Mouse (Mus musculus): ENCODE measurements at regions not wholly inside any gene's neighbourhood (a gene's known extent, or its start where the extent isn't known, plus 50 kb on each side); places are given as distances from the start of the nearest gene placed in this dataset.
A peak's percentile ranks its signal among the peaks of the same experiment; 100 is the strongest.

- no peak for DNase-seq (ENCODE audit: low spot score in 2 of 2)
Measured at GRCm38 (mm10) chr1:155472112-155472955, 55.1 kb upstream of the Xpr1 start.

- DNase-seq (ENCODE audit: low spot score in 2 of 2), result no peak
Measured at GRCm38 (mm10) chr1:155472956-155473646, 55.9 kb upstream of the Xpr1 start.

- no peak for DNase-seq (ENCODE audit: low spot score in 2 of 2)
Measured at GRCm38 (mm10) chr1:155474973-155475372, 57.8 kb upstream of the Xpr1 start.

DNA sequence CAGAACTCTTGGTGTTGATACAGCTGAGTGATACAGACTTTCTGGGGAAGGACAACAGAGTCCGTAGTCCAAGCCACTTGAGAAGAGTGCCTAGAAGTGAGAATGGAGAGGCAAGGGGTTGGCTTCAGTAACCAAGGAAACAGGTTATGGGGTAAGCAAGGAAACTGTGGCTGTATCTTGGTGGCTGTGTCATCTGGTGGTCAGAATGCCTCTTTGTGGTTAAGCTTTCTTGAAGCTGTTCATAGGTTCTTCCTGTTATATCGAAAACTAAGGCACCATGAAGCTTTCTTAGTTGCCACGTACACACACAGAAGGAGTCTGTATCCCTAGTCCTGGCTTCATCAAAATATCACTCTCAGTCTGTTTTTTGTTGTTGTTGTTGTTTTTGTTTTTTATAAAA, 59.0 kb upstream of the Xpr1 start:
- DNase-seq (ENCODE audit: low spot score in 2 of 2), result no peak

- no peak for DNase-seq (ENCODE audit: low spot score in 2 of 2)
Measured at GRCm38 (mm10) chr1:155482148-155482547, 64.9 kb upstream of the Xpr1 start.

DNA sequence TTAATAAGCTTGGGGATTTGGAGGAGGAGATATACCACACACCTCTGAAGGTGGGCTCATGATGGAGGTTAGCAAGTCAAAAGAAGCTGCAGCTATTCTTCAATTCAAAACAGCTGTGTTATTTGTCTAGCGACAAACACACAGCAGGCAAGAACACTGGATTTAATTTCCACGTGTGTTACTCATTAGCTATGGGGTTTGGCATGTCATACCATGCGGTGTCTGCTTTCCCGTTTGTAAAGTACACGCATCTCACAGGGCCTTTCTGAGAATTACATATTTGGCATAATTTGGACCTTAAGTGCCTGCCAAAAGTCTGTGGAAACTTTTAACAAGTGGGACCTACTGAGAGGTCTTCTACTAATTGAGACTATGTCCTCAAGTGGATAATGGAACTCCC, 65.5 kb upstream of the Xpr1 start:
- no peak for DNase-seq (ENCODE audit: low spot score in 2 of 2)

DNA sequence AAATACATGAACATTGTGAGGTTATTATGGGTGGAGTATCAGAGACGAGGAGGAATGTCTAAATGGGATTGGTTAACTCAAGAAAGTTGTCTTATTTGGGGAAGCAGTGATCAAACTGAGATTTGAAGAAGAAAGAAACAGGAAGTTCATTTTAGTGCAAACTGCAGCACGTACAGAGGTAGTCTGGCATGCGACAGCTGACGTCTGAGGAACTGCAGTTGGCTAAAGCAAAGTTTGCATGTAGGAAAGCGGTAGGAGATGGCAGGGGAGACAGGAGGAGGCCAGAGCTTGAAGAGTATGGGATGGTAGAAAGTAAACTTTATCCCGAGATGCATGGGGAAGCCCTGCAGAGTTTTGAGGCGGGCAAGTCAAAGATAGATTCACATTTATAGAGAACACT, 66.5 kb upstream of the Xpr1 start:
- DNase-seq (ENCODE audit: low spot score in 2 of 2), result no peak

- DNase-seq (ENCODE audit: low spot score in 2 of 2), result no peak
Measured at GRCm38 (mm10) chr1:155487796-155488195, 70.1 kb upstream of the Acbd6 start.

DNA sequence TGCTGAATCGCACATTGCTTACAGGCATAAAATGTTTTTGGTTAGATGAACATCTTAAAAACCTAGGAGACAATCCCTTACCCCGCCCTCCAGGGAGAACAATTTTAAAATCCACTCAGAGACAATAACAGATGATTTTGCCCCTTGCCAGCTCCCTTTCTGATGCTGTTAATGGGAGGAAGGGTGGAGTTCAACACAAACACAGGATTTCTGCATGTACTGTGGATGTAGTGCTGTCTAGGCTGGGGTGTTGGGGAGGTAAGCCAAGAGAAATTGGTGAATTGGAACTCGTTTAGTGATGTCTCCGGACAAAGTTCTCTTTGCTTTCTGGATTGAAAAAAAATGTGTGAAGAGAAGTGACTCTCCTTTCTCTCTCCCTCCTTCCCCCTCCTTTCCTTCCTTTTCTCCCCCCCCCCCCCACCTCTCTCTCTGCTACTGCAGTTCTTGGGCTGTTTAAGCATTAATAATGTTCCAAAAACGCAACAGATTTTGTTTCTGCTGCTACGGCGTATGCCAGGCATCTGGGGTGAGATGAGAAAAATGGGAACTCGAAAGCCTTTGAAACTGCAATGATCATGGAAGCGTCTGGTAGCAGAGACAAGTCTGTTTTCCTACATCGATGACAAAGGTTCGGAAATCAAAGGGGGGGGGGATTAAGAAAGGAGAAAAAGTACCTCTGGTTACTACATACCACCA, 68.8 kb upstream of the Acbd6 start:
- peak; percentile 53 to 61 for DNase-seq (ENCODE audit: low spot score in 2 of 2)

DNA sequence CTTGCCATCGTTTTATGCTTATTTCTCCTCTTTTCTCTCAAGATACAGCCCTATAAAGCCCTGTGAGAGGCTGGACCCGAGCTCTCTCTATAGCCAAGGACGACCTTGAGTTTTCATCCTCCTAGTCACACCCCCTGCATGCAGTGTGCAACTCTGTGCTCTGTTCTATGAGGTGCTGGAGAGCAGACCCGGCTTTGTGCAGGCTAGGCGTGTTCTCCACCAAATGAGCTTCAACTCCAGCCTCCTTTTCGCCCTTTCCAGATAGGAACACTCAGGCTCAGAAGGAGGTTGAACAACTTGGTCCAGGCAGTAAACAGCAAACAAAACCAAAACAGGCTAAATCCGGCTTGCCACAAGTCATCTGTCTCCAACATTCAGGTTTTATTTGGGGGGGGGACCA, 67.8 kb upstream of the Acbd6 start:
- DNase-seq (ENCODE audit: low spot score in 2 of 2), result no peak

DNA sequence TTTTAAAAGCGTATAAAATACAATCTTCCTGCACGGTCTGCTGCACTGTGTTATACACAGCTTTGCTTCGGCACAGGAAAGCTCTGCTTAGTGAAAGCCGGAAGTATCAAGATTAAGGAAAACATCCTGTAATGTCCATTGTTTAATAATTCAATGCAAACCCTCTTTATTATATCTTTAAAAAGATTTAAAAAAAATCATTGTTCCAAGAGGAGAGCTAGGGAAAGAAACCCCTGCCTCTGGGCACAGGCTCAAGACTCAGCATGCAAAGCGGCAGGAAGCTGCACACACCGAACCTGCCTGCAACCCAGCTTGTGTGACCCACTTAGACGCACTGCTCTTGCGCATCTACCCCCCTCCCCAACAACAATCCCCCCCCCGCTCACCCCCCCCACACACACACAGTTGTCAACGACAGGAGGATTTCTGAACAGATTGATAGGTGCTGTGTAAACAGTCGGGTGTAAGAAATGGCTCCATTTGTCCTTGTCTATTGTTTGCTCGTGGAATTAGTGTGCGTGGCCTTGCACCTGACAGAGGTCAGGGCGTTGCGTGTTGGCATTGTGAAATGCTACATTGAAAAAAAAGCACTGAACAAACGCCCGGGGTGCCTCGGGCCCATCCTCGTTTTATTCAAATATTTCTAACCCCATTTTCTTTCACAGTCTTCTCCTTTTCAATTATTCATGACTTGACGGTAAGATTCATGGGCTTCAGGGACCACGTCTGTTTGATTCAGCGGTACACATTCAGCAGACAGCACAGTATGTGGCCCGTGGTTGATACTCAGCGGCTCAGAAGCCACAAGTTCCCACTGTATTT, 66.5 kb upstream of the Acbd6 start:
- no peak for DNase-seq (ENCODE audit: low spot score in 2 of 2)

DNA sequence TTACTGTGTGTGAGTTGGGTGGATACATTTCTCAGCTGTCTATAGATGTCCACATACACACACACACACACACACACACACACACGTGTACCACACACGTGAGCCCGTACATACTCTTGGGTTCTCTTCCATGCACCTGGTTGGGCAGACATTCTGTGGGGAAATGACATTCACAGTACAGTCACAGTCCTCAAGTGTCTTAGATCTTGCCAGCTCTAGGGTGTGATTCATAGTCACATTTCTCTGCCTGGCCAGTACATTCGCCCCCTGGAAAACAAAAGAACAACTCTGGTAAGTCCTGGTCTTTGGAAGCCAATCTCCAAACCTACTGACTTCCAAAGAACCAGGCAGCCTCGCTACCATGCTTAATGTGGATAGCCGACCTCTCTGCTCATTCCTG, 64.6 kb upstream of the Acbd6 start:
- DNase-seq (ENCODE audit: low spot score in 2 of 2), result no peak

- no peak for DNase-seq (ENCODE audit: low spot score in 2 of 2)
Measured at GRCm38 (mm10) chr1:155493799-155494198, 64.1 kb upstream of the Acbd6 start.

DNA sequence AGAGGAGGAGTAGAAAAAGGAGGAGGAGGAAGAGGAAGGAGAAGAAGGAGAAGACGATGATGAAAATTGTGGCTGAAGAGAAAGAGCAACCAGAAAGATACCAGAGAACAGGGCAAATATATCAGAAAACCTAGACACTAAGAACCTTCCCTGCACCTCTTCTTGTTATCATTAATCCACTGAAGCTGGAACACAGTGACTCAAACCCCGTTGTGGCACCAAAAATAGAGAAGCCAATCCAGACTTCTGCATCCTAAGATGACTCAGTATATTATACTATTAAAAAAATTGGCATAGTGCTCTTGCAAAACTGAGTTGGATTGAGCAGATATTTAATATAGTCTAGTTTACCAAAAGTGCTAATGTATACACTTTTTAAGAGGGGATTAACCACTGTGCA, 63.6 kb upstream of the Acbd6 start:
- DNase-seq (ENCODE audit: low spot score in 2 of 2), result no peak

DNA sequence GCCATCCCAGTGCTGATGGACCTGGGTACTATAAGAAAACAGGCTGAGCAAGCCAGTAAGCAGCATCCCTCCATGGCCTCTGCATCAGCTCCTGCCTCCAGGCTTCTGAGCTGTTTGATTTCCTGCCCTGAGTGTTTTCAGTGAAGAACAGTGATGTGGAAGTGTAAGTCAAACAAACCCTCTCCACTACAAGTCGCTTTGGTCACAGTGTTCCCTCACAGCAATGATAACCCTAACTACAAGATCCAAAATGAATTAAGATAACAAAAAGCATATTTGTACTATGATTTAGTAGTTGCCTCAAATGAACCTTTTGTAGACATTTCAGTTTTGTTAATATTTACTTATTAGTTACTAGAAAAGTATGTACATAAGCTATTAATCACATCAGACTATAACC, 58.2 kb upstream of the Acbd6 start:
- DNase-seq (ENCODE audit: low spot score in 2 of 2), result no peak

DNA sequence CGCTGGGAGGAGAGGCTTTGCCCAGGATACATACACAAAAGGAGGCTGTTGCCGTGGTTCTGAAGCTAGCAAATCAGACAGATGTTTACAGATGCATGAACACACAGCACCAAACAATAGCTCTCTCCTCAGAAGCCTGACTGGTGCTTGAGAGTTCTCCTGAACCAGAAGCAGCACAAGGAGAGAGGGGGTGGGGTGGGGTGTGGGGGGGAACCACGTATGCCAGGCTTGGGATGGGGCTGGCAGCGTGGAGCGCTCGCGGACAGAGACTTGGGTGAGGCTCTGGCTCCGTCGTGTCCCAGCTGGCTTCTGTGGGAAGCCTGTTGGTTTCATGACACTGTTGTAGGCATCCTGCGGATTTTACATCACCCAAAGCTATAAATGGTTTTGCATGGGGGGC, 55.1 kb upstream of the Acbd6 start:
- no peak for DNase-seq (ENCODE audit: low spot score in 2 of 2)

DNA sequence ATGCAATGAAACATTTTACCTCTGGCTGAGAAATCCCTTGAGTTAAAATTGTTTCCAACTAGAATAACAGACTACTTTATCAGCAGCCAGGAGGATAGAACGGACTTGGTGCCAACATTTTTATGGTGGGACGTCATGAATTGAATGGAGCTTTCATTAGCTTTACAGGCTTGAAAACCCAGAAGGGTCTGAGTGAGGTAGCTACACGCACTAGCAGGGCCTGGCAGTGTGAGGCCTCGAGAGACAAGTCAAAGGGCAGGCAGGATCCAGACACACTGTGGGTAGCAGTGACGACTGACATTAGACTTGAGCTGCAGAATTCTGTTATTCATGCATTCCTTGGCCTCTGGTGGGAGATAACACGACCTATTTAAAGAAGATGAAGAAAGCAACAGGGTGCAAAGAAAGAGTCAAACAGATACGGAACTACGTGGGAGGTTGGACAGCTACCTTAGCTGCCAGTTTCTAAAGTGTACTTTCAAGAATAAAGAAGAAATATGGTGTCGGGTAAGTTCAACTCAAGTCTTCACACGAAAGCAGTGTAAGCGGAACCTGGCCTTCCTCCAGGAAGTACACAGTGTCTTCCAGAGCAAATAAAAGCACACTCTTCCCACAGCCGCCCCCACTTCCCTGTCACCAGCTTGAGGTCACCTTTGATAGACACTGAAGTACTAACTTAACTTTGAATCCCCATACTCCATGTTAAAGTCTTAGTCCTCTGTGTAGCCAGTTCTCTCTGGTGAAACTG, 53.2 kb upstream of the Acbd6 start:
- DNase-seq (ENCODE audit: low spot score in 2 of 2), result no peak

- no peak for DNase-seq (ENCODE audit: low spot score in 2 of 2)
Measured at GRCm38 (mm10) chr1:155505361-155506077, 52.4 kb upstream of the Acbd6 start.
